Mouse (Mus musculus): ENCODE data around the gene Rpl5. TPM values are rescaled to one million over a fixed set of nuclear protein-coding genes. Genes with fewer than 3 reads are reported as not detected.

The Rpl5 gene
- polyA plus RNA-seq, 2 experiments from 2014 or later, result 71.9 to 81.2 TPM

DNA sequence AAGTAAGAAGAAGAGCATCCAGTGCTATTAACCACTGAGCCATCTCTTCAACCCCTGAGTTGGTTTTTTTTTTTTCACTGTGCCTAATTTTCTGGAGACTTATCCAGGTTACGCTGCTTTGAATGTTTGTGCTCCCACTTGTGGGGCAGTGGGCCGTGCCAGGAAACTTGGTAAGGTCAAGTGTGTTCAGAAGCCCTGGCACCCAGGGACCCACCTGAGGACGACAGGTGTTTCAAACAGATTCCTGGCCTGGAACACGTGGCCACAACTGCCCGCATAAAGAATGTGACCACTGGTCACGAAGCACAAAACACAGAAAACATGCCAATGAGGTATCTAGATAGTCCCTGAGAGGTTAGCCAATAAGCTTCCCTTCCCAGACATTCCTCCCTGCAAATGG, 43.2 kb downstream of the Rpl5 start:
- no peak for ATAC-seq

- no peak for ATAC-seq
Observed at GRCm38 (mm10) chr5:107946475-107946874, 46.2 kb downstream of the Rpl5 start.

- no peak for ATAC-seq
Observed at GRCm38 (mm10) chr5:107947548-107947947, 47.2 kb downstream of the Rpl5 start.

DNA sequence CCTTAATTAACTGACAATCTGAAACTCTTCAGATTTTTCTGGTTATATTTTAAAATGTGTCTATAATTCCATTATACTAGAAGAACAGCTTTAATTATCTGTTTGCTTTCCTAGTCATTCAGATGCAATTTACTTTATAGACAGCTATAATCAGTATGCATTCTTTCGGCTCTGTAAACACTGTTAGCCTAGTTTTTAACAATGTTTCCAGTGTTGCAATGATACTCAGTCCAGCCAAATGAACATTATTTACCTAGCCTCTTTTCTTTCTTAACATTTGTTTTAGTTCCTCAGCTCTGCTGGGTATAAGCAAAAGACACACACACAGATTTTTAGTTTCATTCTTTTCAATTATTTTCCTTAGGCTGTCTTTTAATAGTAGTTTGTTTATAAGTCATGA, 48.6 kb downstream of the Rpl5 start:
- ATAC-seq, result no peak

DNA sequence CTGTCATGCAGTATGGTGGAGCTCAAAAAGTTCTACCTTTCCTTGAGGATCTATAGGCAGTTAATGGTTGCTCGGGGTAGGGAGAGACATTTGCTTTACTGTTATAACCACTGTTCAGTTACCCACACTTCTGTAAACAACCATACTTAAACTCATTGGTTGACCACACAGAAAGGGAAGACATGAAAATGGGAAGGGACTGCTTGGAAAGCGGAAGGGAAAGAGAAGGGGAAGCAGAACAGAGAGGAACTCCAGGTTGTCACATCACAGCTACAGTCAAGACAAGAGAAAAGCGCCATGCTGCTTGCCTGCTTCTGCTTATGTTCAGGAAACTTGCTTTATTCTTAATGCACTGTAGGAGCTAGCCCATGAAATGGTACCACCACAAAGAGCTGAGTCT, 49.3 kb downstream of the Rpl5 start:
- ATAC-seq, result no peak

- peak; percentile 59 for ATAC-seq
Observed at GRCm38 (mm10) chr5:107950643-107951042, 50.3 kb downstream of the Rpl5 start.

Other genes starting within 250 kb of the Rpl5 start
- gene Gfi1, start 174.5 kb upstream of the Rpl5 start, polyA plus RNA-seq (2017; shearing (Covaris generic)), result 1 to 10 TPM; 2.6 to 3.1 TPM
- gene Ube2d2b, start 70.4 kb upstream of the Rpl5 start, polyA plus RNA-seq (2017; shearing (Covaris generic)), result under 1 TPM in 1 of 2 experiments, not detected in 1; 0.33 TPM
- 1 to 10 TPM in 1 of 2 experiments, not detected in 1; 1.1 TPM for gene Evi5, start 25.4 kb upstream of the Rpl5 start, polyA plus RNA-seq (2017; shearing (Covaris generic))
- 10 to 100 TPM; 61.9 to 92.8 TPM for gene Fam69a, start 86.6 kb downstream of the Rpl5 start, polyA plus RNA-seq (2017; shearing (Covaris generic))
- 10 to 100 TPM; 48.3 to 52.9 TPM for gene Mtf2, start 165.2 kb downstream of the Rpl5 start, polyA plus RNA-seq (2017; shearing (Covaris generic))
- gene Tmed5, start 232.1 kb downstream of the Rpl5 start, polyA plus RNA-seq (2017; shearing (Covaris generic)), result 100 to 1,000 TPM; 104 to 110 TPM
- gene Ccdc18, start 232.4 kb downstream of the Rpl5 start, polyA plus RNA-seq (2017; shearing (Covaris generic)), result 1 to 10 TPM; 3.2 to 3.3 TPM

All from activated CD4-positive, CD25-positive, alpha-beta regulatory T cell, adult 4 months (primary cell).